Mouse (Mus musculus): ENCODE measurements around the gene Ramp1. TPM values are rescaled to one million over a fixed set of nuclear protein-coding genes. Genes with fewer than 3 reads are reported as not detected.
A peak's percentile ranks its signal among the peaks of the same experiment; 100 is the strongest.

Ramp1 gene
- polyA plus RNA-seq, 2 experiments: 4.6 to 7.1 TPM

DNA sequence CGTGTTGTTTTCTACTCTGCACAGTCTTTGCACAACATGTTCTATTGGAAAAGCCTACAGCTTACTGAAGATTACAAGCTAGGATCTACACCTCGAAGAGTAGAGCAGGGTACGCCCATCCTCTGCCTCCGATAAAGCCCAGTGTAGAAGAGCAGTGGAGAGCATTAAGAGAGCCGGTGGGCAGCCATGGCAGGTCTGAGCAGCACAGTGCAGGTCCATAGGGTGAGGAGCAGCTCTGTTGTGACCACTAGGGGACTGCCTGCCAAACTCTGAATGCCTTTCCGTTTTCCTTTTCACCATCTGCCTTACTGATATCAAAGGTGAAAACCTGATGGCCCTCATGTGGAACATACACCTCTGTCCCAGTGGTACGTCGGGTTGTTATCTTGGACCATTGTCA, 72.3 kb downstream of the Ramp1 start:
- no peak for TF ChIP-seq POLR2A (IDR thresholded peaks at IDR 0.05; ENCODE audit: borderline replicate concordance, extremely low read depth, insufficient read depth, insufficient read length)
- 66% methylated on average over 8 of the region's 8 CpGs for WGBS
- no peaks in the 10 kb centered on the region for H3K9me3 ChIP-seq (ENCODE audit: control insufficient read depth, low read length)
- H3K4me3 ChIP-seq (replicated peaks; ENCODE audit: low read length): no peak overlapping the region
- DNase-seq (ENCODE audit: low spot score): no peak
- no peak overlapping the region for H3K9ac ChIP-seq (ENCODE audit: low read depth, low read length, severe bottlenecking)
- H3K4me2 ChIP-seq (replicated peaks; ENCODE audit: low read depth, low read length, severe bottlenecking): no peak overlapping the region; the same call in 1 of the 2 replicates
- no peak for ATAC-seq (ENCODE audit: low FRiP score, low read depth)
- H3K27me3 ChIP-seq (ENCODE audit: control insufficient read depth, insufficient read depth, low read length): no peaks in the 10 kb centered on the region
- H3K36me3 ChIP-seq (ENCODE audit: control insufficient read depth, insufficient read depth, low read length): peaks cover 9% of the 10 kb centered on the region; the same call in 1 of the 2 replicates
- peaks cover 13% of the 10 kb centered on the region for H3K4me1 ChIP-seq (ENCODE audit: control insufficient read depth, insufficient read depth, low read length)
- H3K27ac ChIP-seq (replicated peaks; ENCODE audit: low read depth, low read length): no peak overlapping the region

DNA sequence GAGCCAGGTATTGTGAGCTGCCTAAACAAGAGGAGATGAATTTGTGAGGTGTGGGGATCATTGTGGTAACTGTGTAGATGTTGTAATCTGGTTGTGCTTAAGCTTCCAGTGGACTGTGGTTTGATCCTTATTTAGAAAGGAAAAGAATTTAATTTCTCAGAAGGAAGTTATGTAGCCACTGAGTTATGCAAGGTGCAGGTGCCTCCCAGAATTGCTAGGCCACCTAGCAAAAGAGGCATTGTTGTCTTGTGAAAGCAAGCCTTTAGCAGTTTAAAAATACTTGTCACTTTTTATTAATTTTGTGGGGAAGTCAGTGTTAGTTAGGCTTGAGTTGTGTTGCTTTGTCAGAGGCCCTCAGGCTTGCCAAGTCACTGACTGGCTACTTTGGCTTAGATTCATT, 78.3 kb downstream of the Ramp1 start:
- no peak overlapping the region for H3K4me2 ChIP-seq (replicated peaks; ENCODE audit: low read depth, low read length, severe bottlenecking)
- ATAC-seq (ENCODE audit: low FRiP score, low read depth) (no peak), DNase-seq (ENCODE audit: low spot score) (no peak)
- H3K27me3 ChIP-seq (ENCODE audit: control insufficient read depth, insufficient read depth, low read length): no peaks in the 10 kb centered on the region
- no peak for TF ChIP-seq POLR2A (IDR thresholded peaks at IDR 0.05; ENCODE audit: borderline replicate concordance, extremely low read depth, insufficient read depth, insufficient read length)
- no peak overlapping the region for H3K4me3 ChIP-seq (replicated peaks; ENCODE audit: low read length)
- H3K9ac ChIP-seq (ENCODE audit: low read depth, low read length, severe bottlenecking): no peak overlapping the region
- no peaks in the 10 kb centered on the region for H3K4me1 ChIP-seq (ENCODE audit: control insufficient read depth, insufficient read depth, low read length)
- H3K27ac ChIP-seq (replicated peaks; ENCODE audit: low read depth, low read length): no peak overlapping the region
- no peaks in the 10 kb centered on the region for H3K9me3 ChIP-seq (ENCODE audit: control insufficient read depth, low read length)
- peaks cover 9% of the 10 kb centered on the region; the same call in 1 of the 2 replicates for H3K36me3 ChIP-seq (ENCODE audit: control insufficient read depth, insufficient read depth, low read length)

DNA sequence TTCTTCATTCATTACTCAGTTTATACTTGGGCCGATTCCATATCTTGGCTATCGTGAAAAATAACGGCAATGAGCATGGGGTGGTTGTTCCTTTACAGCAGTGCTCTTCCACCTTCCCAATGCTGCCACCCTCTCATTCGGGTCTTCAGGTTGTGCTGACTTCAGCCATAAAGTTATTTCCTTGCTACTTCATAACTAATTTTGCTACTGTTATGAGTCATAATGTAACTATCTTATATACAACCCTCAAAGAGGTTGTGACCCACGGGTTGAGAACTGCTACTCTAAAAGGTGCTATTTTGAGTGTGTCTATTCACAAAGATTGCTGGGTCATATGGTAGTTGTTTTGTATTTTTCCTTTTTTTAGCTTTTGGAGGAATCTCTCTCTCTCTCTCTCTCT, 80.2 kb downstream of the Ramp1 start:
- Histone ChIP-seq H3K4me2 (replicated peaks; ENCODE audit: low read depth, low read length, severe bottlenecking) (no peak overlapping the region), H3K27me3 (ENCODE audit: control insufficient read depth, insufficient read depth, low read length) (no peaks in the 10 kb centered on the region), H3K4me3 (replicated peaks; ENCODE audit: low read length) (no peak overlapping the region), H3K4me1 (ENCODE audit: control insufficient read depth, insufficient read depth, low read length) (no peaks in the 10 kb centered on the region), H3K9me3 (ENCODE audit: control insufficient read depth, low read length) (no peaks in the 10 kb centered on the region), H3K27ac (replicated peaks; ENCODE audit: low read depth, low read length) (no peak overlapping the region), H3K9ac (ENCODE audit: low read depth, low read length, severe bottlenecking) (no peak overlapping the region), H3K36me3 (ENCODE audit: control insufficient read depth, insufficient read depth, low read length) (peaks cover 4% of the 10 kb centered on the region; the same call in 1 of the 2 replicates)
- no peak for DNase-seq (ENCODE audit: low spot score)
- ATAC-seq (ENCODE audit: low FRiP score, low read depth): no peak
- 86% methylated on average over 5 of the region's 5 CpGs for WGBS
- TF ChIP-seq POLR2A (IDR thresholded peaks at IDR 0.05; ENCODE audit: borderline replicate concordance, extremely low read depth, insufficient read depth, insufficient read length): no peak

DNA sequence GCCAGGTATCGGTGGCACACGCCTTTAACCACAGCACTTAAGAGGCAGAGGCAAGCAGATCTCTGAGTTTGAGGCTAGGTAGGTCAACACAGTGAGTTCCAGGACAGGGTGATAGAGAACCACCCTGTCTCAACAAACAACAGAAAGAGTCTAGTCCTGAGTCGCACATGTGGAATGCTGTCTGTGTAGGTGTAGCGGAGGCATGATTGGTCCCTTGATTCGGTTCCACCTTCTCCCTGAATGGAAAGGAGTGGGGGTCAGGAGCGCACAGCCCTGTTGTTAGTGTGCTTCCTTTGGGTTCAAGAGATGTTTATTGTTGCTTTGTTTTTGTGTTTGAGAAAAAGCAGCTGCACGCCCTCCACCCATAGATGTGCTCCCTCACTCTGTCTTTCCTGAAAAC, 82.9 kb downstream of the Ramp1 start:
- no peak overlapping the region for H3K4me2 ChIP-seq (replicated peaks; ENCODE audit: low read depth, low read length, severe bottlenecking)
- H3K9me3 ChIP-seq (ENCODE audit: control insufficient read depth, low read length): no peaks in the 10 kb centered on the region
- 94% methylated on average over 7 of the region's 7 CpGs for WGBS
- peaks cover 20% of the 10 kb centered on the region; the same call in 1 of the 2 replicates for H3K36me3 ChIP-seq (ENCODE audit: control insufficient read depth, insufficient read depth, low read length)
- H3K27me3 ChIP-seq (ENCODE audit: control insufficient read depth, insufficient read depth, low read length): no peaks in the 10 kb centered on the region
- no peak overlapping the region for H3K9ac ChIP-seq (ENCODE audit: low read depth, low read length, severe bottlenecking)
- no peak for ATAC-seq (ENCODE audit: low FRiP score, low read depth)
- no peaks in the 10 kb centered on the region for H3K4me1 ChIP-seq (ENCODE audit: control insufficient read depth, insufficient read depth, low read length)
- DNase-seq (ENCODE audit: low spot score): no peak
- H3K4me3 ChIP-seq (replicated peaks; ENCODE audit: low read length): no peak overlapping the region
- TF ChIP-seq POLR2A (IDR thresholded peaks at IDR 0.05; ENCODE audit: borderline replicate concordance, extremely low read depth, insufficient read depth, insufficient read length): no peak
- no peak overlapping the region for H3K27ac ChIP-seq (replicated peaks; ENCODE audit: low read depth, low read length)

DNA sequence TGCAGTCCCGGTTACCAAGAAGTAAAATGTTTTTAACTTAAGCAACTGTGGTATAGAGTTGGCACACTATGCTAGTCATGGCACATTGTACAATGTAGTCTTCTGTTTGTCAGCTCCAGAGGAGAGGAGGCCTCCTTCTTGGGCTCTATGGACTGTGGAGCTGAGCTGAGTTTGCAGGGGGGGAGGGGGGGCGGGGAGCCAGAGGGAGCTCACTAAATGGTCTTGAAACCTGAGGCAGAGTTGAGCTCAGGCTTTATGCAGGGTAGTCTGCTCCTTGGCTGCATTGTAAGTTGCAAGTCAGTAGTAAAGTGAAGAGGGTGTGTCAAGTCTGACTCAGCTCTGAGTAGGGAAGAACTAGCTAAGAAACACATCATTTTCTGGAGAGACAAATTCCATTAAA, 92.6 kb downstream of the Ramp1 start:
- Histone ChIP-seq H3K36me3 (ENCODE audit: control insufficient read depth, insufficient read depth, low read length) (peaks cover 23% of the 10 kb centered on the region), H3K27ac (replicated peaks; ENCODE audit: low read depth, low read length) (no peak overlapping the region), H3K9ac (ENCODE audit: low read depth, low read length, severe bottlenecking) (no peak overlapping the region), H3K9me3 (ENCODE audit: control insufficient read depth, low read length) (no peaks in the 10 kb centered on the region), H3K4me1 (ENCODE audit: control insufficient read depth, insufficient read depth, low read length) (no peaks in the 10 kb centered on the region), H3K4me3 (replicated peaks; ENCODE audit: low read length) (no peak overlapping the region), H3K27me3 (ENCODE audit: control insufficient read depth, insufficient read depth, low read length) (no peaks in the 10 kb centered on the region), H3K4me2 (replicated peaks; ENCODE audit: low read depth, low read length, severe bottlenecking) (no peak overlapping the region)
- no peak for TF ChIP-seq POLR2A (IDR thresholded peaks at IDR 0.05; ENCODE audit: borderline replicate concordance, extremely low read depth, insufficient read depth, insufficient read length)
- peak; percentile 26; the same call in 1 of the 2 replicates for ATAC-seq (ENCODE audit: low FRiP score, low read depth)
- DNase-seq (ENCODE audit: low spot score): no peak
- WGBS: 89% methylated on average over 2 of the region's 2 CpGs

Other genes with a start within 250 kb of the Ramp1 start
- not detected in 2 replicates for gene Prlh, start 226.7 kb upstream of the Ramp1 start, polyA plus RNA-seq (2012; rRNA removed)
- gene Prlh, start 226.7 kb upstream of the Ramp1 start, polyA plus RNA-seq (2014; fragmentation: Nextera tagmentation; extraction: Ambion mirVana): not detected in 2 replicates
- 0.76 and 0.78 TPM in 2 replicates for gene Rab17, start 210.2 kb upstream of the Ramp1 start, polyA plus RNA-seq (2012; rRNA removed)
- 1.0 and 1.6 TPM in 2 replicates for gene Rab17, start 210.2 kb upstream of the Ramp1 start, polyA plus RNA-seq (2014; fragmentation: Nextera tagmentation; extraction: Ambion mirVana)
- gene Lrrfip1, start 181.1 kb upstream of the Ramp1 start, polyA plus RNA-seq (2012; rRNA removed): 27.6 and 41.6 TPM in 2 replicates
- 41.6 and 44.3 TPM in 2 replicates for gene Lrrfip1, start 181.1 kb upstream of the Ramp1 start, polyA plus RNA-seq (2014; fragmentation: Nextera tagmentation; extraction: Ambion mirVana)
- 0.51 and 0.60 TPM in 2 replicates for gene Rbm44, start 34.7 kb upstream of the Ramp1 start, polyA plus RNA-seq (2012; rRNA removed)
- 0.78 and 0.95 TPM in 2 replicates for gene Rbm44, start 34.7 kb upstream of the Ramp1 start, polyA plus RNA-seq (2014; fragmentation: Nextera tagmentation; extraction: Ambion mirVana)
- gene Ube2f, start 70.5 kb downstream of the Ramp1 start, polyA plus RNA-seq (2012; rRNA removed): 44.9 and 57.9 TPM in 2 replicates
- 63.2 and 65.7 TPM in 2 replicates for gene Ube2f, start 70.5 kb downstream of the Ramp1 start, polyA plus RNA-seq (2014; fragmentation: Nextera tagmentation; extraction: Ambion mirVana)
- 13.5 and 15.0 TPM in 2 replicates for gene Scly, start 118.5 kb downstream of the Ramp1 start, polyA plus RNA-seq (2012; rRNA removed)
- gene Scly, start 118.5 kb downstream of the Ramp1 start, polyA plus RNA-seq (2014; fragmentation: Nextera tagmentation; extraction: Ambion mirVana): 10.7 and 11.6 TPM in 2 replicates
- 0.08 and 0.10 TPM in 2 replicates for gene Espnl, start 142.3 kb downstream of the Ramp1 start, polyA plus RNA-seq (2012; rRNA removed)
- 0.03 and 0.08 TPM in 2 replicates for gene Espnl, start 142.3 kb downstream of the Ramp1 start, polyA plus RNA-seq (2014; fragmentation: Nextera tagmentation; extraction: Ambion mirVana)
- 4.1 and 4.6 TPM in 2 replicates for gene Klhl30, start 171.2 kb downstream of the Ramp1 start, polyA plus RNA-seq (2012; rRNA removed)
- 3.3 and 3.7 TPM in 2 replicates for gene Klhl30, start 171.2 kb downstream of the Ramp1 start, polyA plus RNA-seq (2014; fragmentation: Nextera tagmentation; extraction: Ambion mirVana)
- 2.1 and 2.2 TPM in 2 replicates for gene Erfe, start 186.6 kb downstream of the Ramp1 start, polyA plus RNA-seq (2012; rRNA removed)
- gene Erfe, start 186.6 kb downstream of the Ramp1 start, polyA plus RNA-seq (2014; fragmentation: Nextera tagmentation; extraction: Ambion mirVana): 1.5 and 1.9 TPM in 2 replicates
- gene Ilkap, start 219.0 kb downstream of the Ramp1 start, polyA plus RNA-seq (2012; rRNA removed): 130 and 142 TPM in 2 replicates
- gene Ilkap, start 219.0 kb downstream of the Ramp1 start, polyA plus RNA-seq (2014; fragmentation: Nextera tagmentation; extraction: Ambion mirVana): 140 and 158 TPM in 2 replicates
- gene Hes6, start 234.2 kb downstream of the Ramp1 start, polyA plus RNA-seq (2012; rRNA removed): 82.8 and 104 TPM in 2 replicates
- 91.0 and 91.6 TPM in 2 replicates for gene Hes6, start 234.2 kb downstream of the Ramp1 start, polyA plus RNA-seq (2014; fragmentation: Nextera tagmentation; extraction: Ambion mirVana)

Data from limb, embryonic 14.5 days (tissue).